Mouse (Mus musculus) c-Kit-negative CD71-positive TER-119-positive erythroid progenitor cells, embryonic 14.5 days (primary cell): ENCODE results near the gene Stx5a.
"Not testable (repeated sequence)": the region's sequence is repeated elsewhere in the genome, so short reads cannot be mapped to it uniquely, and the experiment has no call there.

Experiments used
- DNase-seq: peaks from one replicate; pipeline ENCODE4 v3.0.0-alpha.2; 2013; ENCODE audit warnings: low read depth, low spot score

Stx5a gene

GRCm38 (mm10) chr19:8716767-8717475, 24.3 kb upstream of the Stx5a start:
- DNase-seq: no peak

- DNase-seq: peak; percentile 76
These were observed 22.9 kb upstream of the Stx5a start for GRCm38 (mm10) chr19:8718357-8718756.

GRCm38 (mm10) chr19:8719037-8719436, 22.2 kb upstream of the Stx5a start:
- DNase-seq: not testable (repeated sequence)

GRCm38 (mm10) chr19:8721378-8721777, 19.8 kb upstream of the Stx5a start:
- no peak for DNase-seq

GRCm38 (mm10) chr19:8722021-8722420, 19.2 kb upstream of the Stx5a start:
- no peak for DNase-seq

GRCm38 (mm10) chr19:8722559-8722906, 18.7 kb upstream of the Stx5a start:
- DNase-seq: no peak

GRCm38 (mm10) chr19:8722907-8723573, 18.2 kb upstream of the Stx5a start, which contains the start of gene Slc3a2:
TSS of gene Slc3a2 (minus strand) at chr19:8723369.
- peak; percentile 95 for DNase-seq

GRCm38 (mm10) chr19:8723574-8724346, 17.5 kb upstream of the Stx5a start:
- DNase-seq: no peak

GRCm38 (mm10) chr19:8724392-8724791, 16.8 kb upstream of the Stx5a start:
- no peak for DNase-seq

GRCm38 (mm10) chr19:8725081-8725613, 16.1 kb upstream of the Stx5a start:
- DNase-seq: no peak

- no peak for DNase-seq
These were observed 14.4 kb upstream of the Stx5a start for GRCm38 (mm10) chr19:8726609-8727390.

GRCm38 (mm10) chr19:8727495-8728114, 13.6 kb upstream of the Stx5a start:
- DNase-seq: no peak

GRCm38 (mm10) chr19:8728335-8729099, 12.7 kb upstream of the Stx5a start:
- DNase-seq: not testable (repeated sequence)

- no peak for DNase-seq
These were observed 6.9 kb upstream of the Stx5a start for GRCm38 (mm10) chr19:8734334-8734733.

- DNase-seq: no peak
These were observed 5.6 kb upstream of the Stx5a start, which contains the start of gene Wdr74 for GRCm38 (mm10) chr19:8735389-8736159. TSS of gene Wdr74 (plus strand) at chr19:8735827.

GRCm38 (mm10) chr19:8736160-8736467, 5.1 kb upstream of the Stx5a start:
- DNase-seq: no peak

- no peak for DNase-seq
These were observed 2.3 kb upstream of the Stx5a start for GRCm38 (mm10) chr19:8738911-8739310.

GRCm38 (mm10) chr19:8739646-8740045, 1.6 kb upstream of the Stx5a start:
- DNase-seq: no peak

- no peak for DNase-seq
These were observed 610 bp upstream of the Stx5a start, which contains the start of gene 1700092M07Rik for GRCm38 (mm10) chr19:8740603-8741002. TSS of gene 1700092M07Rik (plus strand) at chr19:8740718.
